Mouse (Mus musculus) kidney, adult 2 months (tissue): ENCODE measurements around the gene L1td1.

Experiments used
- CTCF ChIP-seq: fragments of 200-500 bp; conservative IDR thresholded peaks from 2 replicates; pipeline ENCODE4 v1.5.1; 2011; ENCODE audit warnings: low read depth, mild to moderate bottlenecking, control low read depth, low read length, moderate library complexity, mixed read lengths; ENCODE audit not compliant: insufficient read depth, insufficient read length
- POLR2A ChIP-seq: fragments of 200-500 bp; IDR thresholded peaks from one replicate; pipeline ENCODE4 v1.6.1; 2011; ENCODE audit warnings: low read depth, low read length, control low read depth

DNA sequence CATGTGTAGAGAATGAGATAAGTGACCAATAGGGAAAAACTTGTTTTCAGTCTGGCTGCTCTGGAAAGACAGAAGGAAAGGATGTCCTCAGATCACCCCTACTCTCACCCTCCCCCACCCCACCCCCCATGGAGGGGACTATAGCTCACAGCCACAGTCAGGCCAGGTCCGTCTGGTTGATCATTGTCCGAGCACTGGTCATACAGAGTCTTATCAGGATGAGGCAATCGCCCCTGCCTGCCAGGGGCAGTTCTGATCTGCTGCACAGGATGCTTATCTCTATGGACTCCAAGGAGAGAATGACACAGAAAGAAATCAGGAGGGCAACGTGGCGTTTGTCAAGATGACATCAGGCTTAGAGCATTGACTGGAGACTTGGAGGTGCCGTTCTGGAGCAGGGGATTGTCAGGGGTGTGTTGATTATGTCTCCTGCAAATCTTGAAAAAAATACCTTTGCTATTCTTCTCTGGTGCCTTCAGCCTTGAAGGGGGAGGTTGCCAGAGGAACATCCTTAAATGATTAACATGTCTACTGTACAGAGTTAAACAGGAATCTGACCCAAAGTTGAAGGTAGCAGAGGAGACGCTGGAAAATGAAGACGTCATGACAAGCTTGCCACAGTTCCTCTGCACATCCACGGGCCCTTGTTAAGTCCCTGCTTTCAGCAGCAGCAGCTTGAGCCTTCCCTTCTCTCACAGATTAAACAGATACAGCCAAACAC, 32.9 kb upstream of the L1td1 start:
- no peak for TF ChIP-seq POLR2A
- TF ChIP-seq CTCF, result no peak
